Mouse (Mus musculus): ENCODE results near the gene Dok1. TPM values are rescaled to one million over a fixed set of nuclear protein-coding genes. Genes with fewer than 3 reads are reported as not detected.

Dok1 gene
- polyA plus RNA-seq, 1 experiment from 2014 or later: 2.2 TPM

DNA sequence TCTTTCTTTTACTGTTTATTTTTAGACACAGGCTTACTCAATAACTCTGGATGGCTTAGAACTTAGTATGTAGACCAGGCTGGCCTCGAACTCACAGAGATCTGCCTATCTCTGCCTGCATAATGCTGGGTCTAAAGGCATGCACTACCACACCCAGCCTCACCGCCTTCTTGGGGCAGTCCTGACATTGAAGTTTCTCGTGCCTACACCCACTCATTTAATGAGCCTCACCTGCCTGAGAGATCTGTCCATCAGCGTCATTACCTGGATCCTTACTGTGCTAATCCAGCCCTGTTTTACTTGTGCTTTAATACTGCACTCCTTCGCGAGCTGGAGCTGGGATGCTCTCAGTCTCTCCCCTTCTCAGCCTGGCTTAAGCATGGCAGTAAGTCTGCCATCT is 21.5 kb downstream of the Dok1 start:
- H3K36me3 ChIP-seq (replicated peaks; ENCODE audit: control insufficient read depth, insufficient read depth): no peaks in the 10 kb centered on the region
- H3K4me3 ChIP-seq (replicated peaks; ENCODE audit: low read length): no peak overlapping the region
- H3K27ac ChIP-seq: no peak overlapping the region
- DNase-seq (ENCODE audit: low spot score): no peak
- H3K4me1 ChIP-seq (replicated peaks; ENCODE audit: control insufficient read depth, insufficient read depth, low read length): no peaks in the 10 kb centered on the region
- H3K27me3 ChIP-seq (ENCODE audit: control insufficient read depth, insufficient read depth, low read length): no peaks in the 10 kb centered on the region
- H3K9ac ChIP-seq: no peak overlapping the region
- H3K4me2 ChIP-seq (replicated peaks): no peak overlapping the region
- 79% methylated on average over 6 of the region's 6 CpGs for WGBS
- no peaks in the 10 kb centered on the region for H3K9me3 ChIP-seq (ENCODE audit: control insufficient read depth, low read length)
- ATAC-seq (ENCODE audit: low FRiP score): no peak

DNA sequence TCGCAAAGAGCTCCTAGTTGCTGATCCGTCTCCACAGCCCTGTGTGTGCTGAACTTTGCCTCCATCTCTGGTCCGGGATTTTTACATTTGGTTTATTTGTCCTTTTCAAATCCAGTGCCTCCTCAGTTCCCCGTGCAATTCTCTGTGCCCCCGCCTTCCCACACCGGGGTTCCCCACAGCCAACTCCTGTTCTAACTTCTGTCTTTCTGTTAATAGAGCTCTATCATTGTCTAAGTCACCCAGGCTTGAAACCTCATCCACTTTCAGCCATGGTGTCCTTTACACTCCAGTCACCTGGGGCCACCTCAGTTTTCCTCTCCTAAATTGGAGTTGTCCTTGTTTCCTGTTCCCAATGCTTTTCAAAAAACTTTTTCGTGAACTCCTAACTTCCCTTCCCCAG is 22.0 kb downstream of the Dok1 start:
- H3K9me3 ChIP-seq (ENCODE audit: control insufficient read depth, low read length): no peaks in the 10 kb centered on the region
- DNase-seq (ENCODE audit: low spot score): no peak
- no peak for ATAC-seq (ENCODE audit: low FRiP score)
- H3K27ac ChIP-seq: no peak overlapping the region
- H3K4me3 ChIP-seq (replicated peaks; ENCODE audit: low read length): no peak overlapping the region
- no peaks in the 10 kb centered on the region for H3K36me3 ChIP-seq (replicated peaks; ENCODE audit: control insufficient read depth, insufficient read depth)
- no peak overlapping the region for H3K9ac ChIP-seq
- H3K4me1 ChIP-seq (replicated peaks; ENCODE audit: control insufficient read depth, insufficient read depth, low read length): no peaks in the 10 kb centered on the region
- H3K4me2 ChIP-seq (replicated peaks): no peak overlapping the region
- WGBS: 88% methylated on average over 7 of the region's 7 CpGs
- no peaks in the 10 kb centered on the region for H3K27me3 ChIP-seq (ENCODE audit: control insufficient read depth, insufficient read depth, low read length)

DNA sequence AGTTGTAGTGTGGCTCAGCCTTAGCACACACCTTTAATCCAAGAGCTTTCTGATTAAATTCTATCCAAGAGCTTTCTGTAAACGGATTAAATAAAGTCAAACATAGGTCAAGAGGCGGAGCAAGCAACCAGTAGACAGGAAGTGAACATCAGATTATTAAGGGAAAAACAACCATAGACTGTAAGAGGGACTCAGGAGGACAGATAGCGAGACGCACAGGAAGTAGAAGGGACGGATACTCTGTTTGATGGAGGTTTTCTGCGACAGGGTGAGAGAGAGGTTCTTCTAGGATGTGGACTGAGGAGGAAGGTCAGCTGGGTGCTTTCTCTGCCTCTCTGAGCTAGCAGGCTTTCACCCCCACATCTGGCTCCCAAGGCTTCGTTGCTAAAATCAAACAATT is 23.3 kb downstream of the Dok1 start:
- Histone ChIP-seq H3K4me2 (replicated peaks) (no peak overlapping the region), H3K4me3 (replicated peaks; ENCODE audit: low read length) (no peak overlapping the region), H3K27ac (no peak overlapping the region), H3K9me3 (ENCODE audit: control insufficient read depth, low read length) (no peaks in the 10 kb centered on the region), H3K9ac (no peak overlapping the region), H3K27me3 (ENCODE audit: control insufficient read depth, insufficient read depth, low read length) (no peaks in the 10 kb centered on the region), H3K36me3 (replicated peaks; ENCODE audit: control insufficient read depth, insufficient read depth) (no peaks in the 10 kb centered on the region), H3K4me1 (replicated peaks; ENCODE audit: control insufficient read depth, insufficient read depth, low read length) (no peaks in the 10 kb centered on the region)
- DNase-seq (ENCODE audit: low spot score) (no peak), ATAC-seq (ENCODE audit: low FRiP score) (no peak)
- WGBS: 81% methylated on average over 7 of the region's 7 CpGs

DNA sequence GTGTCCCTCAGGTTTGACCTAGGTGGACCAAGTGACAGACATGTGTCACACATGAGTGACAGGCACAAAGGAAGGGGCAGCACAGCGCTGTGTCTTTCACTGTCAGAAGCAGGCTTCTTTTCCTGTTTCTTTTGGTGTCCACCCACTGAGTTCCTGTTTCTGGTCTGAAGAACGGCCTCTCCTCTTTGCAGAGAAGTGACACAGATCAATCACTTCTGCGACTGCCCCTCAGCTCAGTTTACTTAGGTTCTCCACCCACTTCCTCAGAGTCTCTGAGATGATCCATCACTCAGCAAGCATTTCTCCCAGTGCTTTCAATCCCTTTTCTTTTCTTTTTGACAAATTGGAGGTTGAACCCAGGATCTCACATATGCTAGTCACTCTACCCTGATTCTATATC is 24.6 kb downstream of the Dok1 start:
- Histone ChIP-seq H3K4me2 (replicated peaks) (no peak overlapping the region), H3K4me3 (replicated peaks; ENCODE audit: low read length) (no peak overlapping the region), H3K27ac (no peak overlapping the region), H3K36me3 (replicated peaks; ENCODE audit: control insufficient read depth, insufficient read depth) (no peaks in the 10 kb centered on the region), H3K4me1 (replicated peaks; ENCODE audit: control insufficient read depth, insufficient read depth, low read length) (no peaks in the 10 kb centered on the region), H3K9me3 (ENCODE audit: control insufficient read depth, low read length) (no peaks in the 10 kb centered on the region), H3K27me3 (ENCODE audit: control insufficient read depth, insufficient read depth, low read length) (no peaks in the 10 kb centered on the region), H3K9ac (no peak overlapping the region)
- DNase-seq (ENCODE audit: low spot score): no peak
- ATAC-seq (ENCODE audit: low FRiP score): no peak
- 51% methylated on average over 3 of the region's 3 CpGs for WGBS

DNA sequence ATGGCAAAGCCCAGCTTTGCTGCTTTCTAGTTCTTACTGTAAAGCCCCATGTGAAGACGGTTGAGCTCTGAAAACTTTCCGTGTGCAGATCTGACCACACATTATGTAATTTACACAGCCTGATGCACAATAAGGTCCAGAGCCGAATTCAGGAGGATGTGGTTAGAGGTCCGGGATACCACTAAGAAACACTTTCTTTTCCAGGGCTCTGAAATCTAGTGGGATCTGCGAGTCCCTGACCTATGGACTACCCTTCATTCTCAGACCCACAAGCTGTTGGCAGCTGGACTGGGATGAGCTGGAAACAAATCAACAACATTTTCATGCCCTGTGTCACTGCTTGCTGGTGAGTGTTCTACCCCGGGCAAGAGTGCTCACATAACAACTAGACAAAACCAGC is 27.2 kb downstream of the Dok1 start:
- 89% methylated on average over 6 of the region's 6 CpGs for WGBS
- Histone ChIP-seq H3K4me2 (replicated peaks) (no peak overlapping the region), H3K4me3 (replicated peaks; ENCODE audit: low read length) (no peak overlapping the region), H3K4me1 (replicated peaks; ENCODE audit: control insufficient read depth, insufficient read depth, low read length) (no peaks in the 10 kb centered on the region), H3K36me3 (replicated peaks; ENCODE audit: control insufficient read depth, insufficient read depth) (no peaks in the 10 kb centered on the region), H3K27ac (no peak overlapping the region), H3K9ac (no peak overlapping the region), H3K27me3 (ENCODE audit: control insufficient read depth, insufficient read depth, low read length) (no peaks in the 10 kb centered on the region), H3K9me3 (ENCODE audit: control insufficient read depth, low read length) (no peaks in the 10 kb centered on the region)
- ATAC-seq (ENCODE audit: low FRiP score) (no peak), DNase-seq (ENCODE audit: low spot score) (no peak)

DNA sequence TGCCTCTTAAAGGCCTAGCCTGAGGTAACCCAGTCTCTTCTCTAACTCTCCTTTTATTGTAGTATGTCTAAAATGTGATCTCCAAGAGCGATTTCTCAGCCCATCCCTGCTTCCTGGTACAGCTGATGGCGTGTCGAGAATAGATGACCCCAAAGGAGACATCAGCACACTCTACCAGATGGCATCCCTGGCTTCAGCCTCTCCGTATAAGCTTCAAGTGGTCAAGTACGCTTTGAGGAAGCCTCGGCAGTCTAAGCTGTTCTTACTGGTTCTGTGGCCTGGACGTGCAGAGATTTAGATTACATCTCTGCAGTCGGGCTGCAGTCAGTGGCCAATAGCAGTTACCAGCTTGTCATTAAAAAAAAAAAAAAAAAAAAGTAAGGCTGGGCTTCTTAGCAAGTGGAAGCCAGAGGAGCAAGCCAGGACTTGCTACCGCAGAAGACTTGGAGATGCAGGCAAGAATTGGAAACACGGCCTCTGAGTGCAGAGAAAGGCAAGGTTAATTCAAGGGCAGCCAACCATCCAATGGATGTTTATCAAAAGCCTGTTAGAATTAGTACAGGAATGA is 27.7 kb downstream of the Dok1 start:
- WGBS: 85% methylated on average over 10 of the region's 10 CpGs
- H3K27me3 ChIP-seq (ENCODE audit: control insufficient read depth, insufficient read depth, low read length): no peaks in the 10 kb centered on the region
- no peaks in the 10 kb centered on the region for H3K9me3 ChIP-seq (ENCODE audit: control insufficient read depth, low read length)
- no peaks in the 10 kb centered on the region for H3K4me1 ChIP-seq (replicated peaks; ENCODE audit: control insufficient read depth, insufficient read depth, low read length)
- ATAC-seq (ENCODE audit: low FRiP score) (no peak), DNase-seq (ENCODE audit: low spot score) (no peak)
- H3K27ac ChIP-seq: no peak overlapping the region
- H3K9ac ChIP-seq: no peak overlapping the region
- no peaks in the 10 kb centered on the region for H3K36me3 ChIP-seq (replicated peaks; ENCODE audit: control insufficient read depth, insufficient read depth)
- H3K4me3 ChIP-seq (replicated peaks; ENCODE audit: low read length): no peak overlapping the region
- no peak overlapping the region for H3K4me2 ChIP-seq (replicated peaks)

DNA sequence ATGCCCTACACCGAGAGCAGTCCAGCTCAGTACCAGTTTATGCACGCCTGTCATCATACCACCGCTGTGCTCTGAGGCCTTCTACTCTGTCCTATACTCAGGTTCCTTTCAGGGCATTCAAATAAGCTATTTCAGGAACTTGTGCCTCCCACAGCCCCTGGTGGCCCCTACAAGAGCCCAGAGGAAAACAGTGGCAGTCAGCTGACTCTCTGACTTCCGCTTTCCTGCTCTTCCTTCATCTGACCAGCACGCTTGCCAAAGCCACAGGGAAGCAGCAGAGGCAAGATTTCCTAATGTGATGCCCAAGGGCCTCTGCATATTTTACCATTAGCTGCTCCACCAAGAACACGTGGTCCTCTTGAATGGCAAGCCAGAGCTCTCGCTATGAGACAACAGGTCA is 28.4 kb downstream of the Dok1 start:
- no peaks in the 10 kb centered on the region for H3K27me3 ChIP-seq (ENCODE audit: control insufficient read depth, insufficient read depth, low read length)
- 55% methylated on average over 7 of the region's 7 CpGs for WGBS
- H3K4me3 ChIP-seq (replicated peaks; ENCODE audit: low read length): no peak overlapping the region
- DNase-seq (ENCODE audit: low spot score) (no peak), ATAC-seq (ENCODE audit: low FRiP score) (no peak)
- no peak overlapping the region for H3K9ac ChIP-seq
- H3K9me3 ChIP-seq (ENCODE audit: control insufficient read depth, low read length): no peaks in the 10 kb centered on the region
- no peak overlapping the region for H3K4me2 ChIP-seq (replicated peaks)
- H3K4me1 ChIP-seq (replicated peaks; ENCODE audit: control insufficient read depth, insufficient read depth, low read length): no peaks in the 10 kb centered on the region
- H3K36me3 ChIP-seq (replicated peaks; ENCODE audit: control insufficient read depth, insufficient read depth): no peaks in the 10 kb centered on the region
- H3K27ac ChIP-seq: no peak overlapping the region

DNA sequence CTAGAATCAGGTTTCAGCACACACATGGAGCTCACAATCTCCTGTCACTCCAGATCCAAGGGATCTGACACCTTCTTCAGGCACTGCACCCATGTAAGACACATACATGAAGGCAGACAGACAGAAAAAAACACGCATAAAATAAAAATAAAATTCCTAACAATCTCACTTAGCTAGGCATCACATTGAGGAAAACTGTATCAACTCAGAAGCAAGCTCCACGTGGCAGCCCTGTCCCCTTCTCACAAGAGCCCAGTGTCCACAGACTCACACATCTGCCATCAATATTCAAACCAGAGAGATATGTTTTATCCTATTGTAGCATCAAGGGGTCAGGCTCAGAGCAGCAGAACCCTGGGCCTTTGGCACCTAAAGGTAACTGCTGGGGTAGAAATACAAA is 29.0 kb downstream of the Dok1 start:
- H3K27me3 ChIP-seq (ENCODE audit: control insufficient read depth, insufficient read depth, low read length): no peaks in the 10 kb centered on the region
- H3K9me3 ChIP-seq (ENCODE audit: control insufficient read depth, low read length): no peaks in the 10 kb centered on the region
- H3K36me3 ChIP-seq (replicated peaks; ENCODE audit: control insufficient read depth, insufficient read depth): no peaks in the 10 kb centered on the region
- no peaks in the 10 kb centered on the region for H3K4me1 ChIP-seq (replicated peaks; ENCODE audit: control insufficient read depth, insufficient read depth, low read length)
- no peak overlapping the region for H3K4me3 ChIP-seq (replicated peaks; ENCODE audit: low read length)
- ATAC-seq (ENCODE audit: low FRiP score) (no peak), DNase-seq (ENCODE audit: low spot score) (no peak)
- no peak overlapping the region for H3K4me2 ChIP-seq (replicated peaks)
- 78% methylated on average over 2 of the region's 2 CpGs for WGBS
- no peak overlapping the region for H3K27ac ChIP-seq
- no peak overlapping the region for H3K9ac ChIP-seq

DNA sequence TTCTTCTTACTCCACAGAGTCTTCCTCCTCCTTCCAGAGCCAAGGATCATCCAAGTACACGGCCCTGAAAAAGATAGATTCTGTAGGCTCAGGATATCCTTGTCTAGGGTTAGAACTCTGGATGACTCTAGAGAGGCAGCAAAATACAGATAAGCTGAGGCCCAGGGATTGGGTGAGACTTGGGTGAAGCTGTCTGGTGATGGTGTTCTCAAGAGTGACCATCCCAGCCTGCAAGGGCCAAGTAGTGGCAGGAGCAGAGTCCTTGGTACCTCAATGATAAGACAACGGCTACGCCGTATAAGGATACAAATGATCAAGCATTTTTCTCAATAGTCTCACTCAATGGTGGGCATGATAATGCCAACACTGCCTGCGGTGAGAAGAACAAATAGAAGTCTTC is 29.4 kb downstream of the Dok1 start:
- WGBS: 87% methylated on average over 5 of the region's 5 CpGs
- no peaks in the 10 kb centered on the region for H3K27me3 ChIP-seq (ENCODE audit: control insufficient read depth, insufficient read depth, low read length)
- ATAC-seq (ENCODE audit: low FRiP score): no peak

DNA sequence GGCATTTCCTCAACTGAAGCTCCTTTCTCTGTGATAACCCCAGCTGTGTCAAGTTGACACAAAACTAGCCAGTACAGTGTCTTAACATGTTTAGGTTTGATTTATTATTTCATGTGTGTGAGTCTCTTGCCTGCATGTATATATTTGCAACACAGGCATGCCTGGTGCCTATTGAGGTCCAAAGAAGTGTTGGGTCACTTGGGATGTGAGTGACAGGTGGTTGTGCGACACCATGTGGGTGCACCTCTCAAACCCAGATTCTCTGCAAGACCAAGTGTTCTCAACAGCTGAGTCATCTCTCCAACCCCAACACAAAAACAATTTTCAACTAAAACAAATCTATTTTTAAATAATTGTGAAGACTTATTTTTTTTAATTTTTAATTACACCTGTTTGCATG is 30.2 kb downstream of the Dok1 start:
- H3K27ac ChIP-seq: no peak overlapping the region
- no peak overlapping the region for H3K4me2 ChIP-seq (replicated peaks)
- ATAC-seq (ENCODE audit: low FRiP score): no peak
- H3K27me3 ChIP-seq (ENCODE audit: control insufficient read depth, insufficient read depth, low read length): no peaks in the 10 kb centered on the region
- no peaks in the 10 kb centered on the region for H3K9me3 ChIP-seq (ENCODE audit: control insufficient read depth, low read length)
- no peak overlapping the region for H3K9ac ChIP-seq
- no peaks in the 10 kb centered on the region for H3K36me3 ChIP-seq (replicated peaks; ENCODE audit: control insufficient read depth, insufficient read depth)
- H3K4me3 ChIP-seq (replicated peaks; ENCODE audit: low read length): no peak overlapping the region
- no peak for DNase-seq (ENCODE audit: low spot score)
- 96% methylated on average over 1 of the region's 1 CpGs for WGBS
- no peaks in the 10 kb centered on the region for H3K4me1 ChIP-seq (replicated peaks; ENCODE audit: control insufficient read depth, insufficient read depth, low read length)

More for the DNA sequence above, 29.4 kb downstream of the Dok1 start:
- Histone ChIP-seq H3K4me3 (replicated peaks; ENCODE audit: low read length) (no peak overlapping the region), H3K27ac (no peak overlapping the region), H3K4me2 (replicated peaks) (no peak overlapping the region), H3K36me3 (replicated peaks; ENCODE audit: control insufficient read depth, insufficient read depth) (no peaks in the 10 kb centered on the region), H3K9me3 (ENCODE audit: control insufficient read depth, low read length) (no peaks in the 10 kb centered on the region), H3K4me1 (replicated peaks; ENCODE audit: control insufficient read depth, insufficient read depth, low read length) (no peaks in the 10 kb centered on the region), H3K9ac (no peak overlapping the region)
- no peak for DNase-seq (ENCODE audit: low spot score)
